Mouse (Mus musculus): ENCODE measurements around the gene Arhgef7.

Gene Arhgef7

DNA sequence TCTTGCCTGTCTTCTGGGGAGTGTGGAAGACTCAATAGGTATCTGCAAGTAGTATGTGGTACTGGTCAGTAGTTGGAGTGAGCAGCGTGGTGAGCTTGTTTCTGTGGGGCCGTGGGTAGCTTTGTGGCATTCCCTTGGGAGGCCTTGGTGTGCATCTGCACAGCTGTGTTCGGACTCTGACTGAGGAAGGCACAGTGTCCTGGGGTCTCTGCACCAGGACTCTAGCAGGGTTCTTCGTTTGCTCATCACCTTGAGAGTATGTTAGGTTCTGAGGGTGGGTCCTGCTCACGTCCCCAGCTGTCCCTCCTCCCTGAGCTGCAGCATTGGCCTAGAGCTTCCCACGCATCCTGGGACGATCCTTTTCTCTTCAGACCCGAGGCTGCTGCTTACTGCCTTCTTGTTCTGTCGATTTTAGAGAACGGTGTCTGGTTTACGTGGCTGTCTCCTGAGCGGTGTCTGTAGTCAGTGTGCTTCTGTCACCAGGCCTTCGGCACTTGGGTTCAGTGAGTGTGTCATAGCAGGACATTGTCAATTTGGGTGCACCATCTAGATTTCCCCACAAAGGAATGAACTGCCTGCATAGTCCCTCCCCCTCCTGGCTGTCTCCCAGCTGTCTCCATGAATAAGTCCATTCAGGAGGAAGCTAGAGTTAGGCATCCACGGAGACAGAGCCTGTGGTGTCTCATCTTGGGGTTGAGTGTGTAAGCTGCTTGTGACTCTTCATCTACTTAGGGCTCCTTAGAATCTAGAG, 70.4 kb downstream of the Arhgef7 start:
- DNase-seq (ENCODE audit: low spot score) = no peak

DNA sequence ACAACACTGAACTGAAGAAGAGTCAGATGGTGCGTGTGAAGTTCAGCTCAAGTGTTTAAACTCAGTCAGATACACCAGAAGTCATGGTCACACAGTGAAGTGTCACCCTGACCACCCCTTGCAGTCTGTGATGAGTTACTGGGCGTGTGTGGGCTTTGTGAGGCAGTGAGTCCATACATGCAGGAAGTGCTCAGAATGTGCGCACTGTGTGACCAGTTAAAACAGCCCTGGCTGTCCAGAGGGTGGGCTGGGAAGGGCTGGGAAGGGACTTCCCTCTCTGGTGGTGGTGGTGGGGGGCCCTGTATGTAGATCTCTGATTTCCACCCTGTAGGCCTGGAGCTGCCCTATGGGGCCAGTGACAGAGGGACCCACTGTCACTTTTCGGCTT, 71.0 kb downstream of the Arhgef7 start:
- DNase-seq (ENCODE audit: low spot score) = no peak

DNA sequence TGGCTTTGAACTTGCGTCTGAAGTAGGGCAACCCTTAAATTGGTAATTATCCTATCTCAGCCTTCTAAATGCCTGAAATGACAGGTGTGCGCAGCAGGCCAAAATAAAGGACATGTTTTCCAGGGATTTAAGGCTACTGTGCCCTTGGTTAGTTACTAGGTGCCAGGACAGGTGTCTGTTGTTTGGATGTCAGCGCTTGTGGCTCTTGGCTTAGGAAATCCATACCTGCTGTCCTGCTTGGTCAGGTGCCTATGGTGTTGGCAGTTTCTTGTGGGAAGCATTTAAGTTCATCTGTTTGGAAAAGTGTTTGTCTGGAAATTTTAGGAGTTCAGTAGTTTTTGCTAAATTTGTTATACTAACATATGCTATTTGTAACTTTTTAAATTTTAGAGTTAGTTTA, 71.6 kb downstream of the Arhgef7 start:
- DNase-seq (ENCODE audit: low spot score) = no peak

DNA sequence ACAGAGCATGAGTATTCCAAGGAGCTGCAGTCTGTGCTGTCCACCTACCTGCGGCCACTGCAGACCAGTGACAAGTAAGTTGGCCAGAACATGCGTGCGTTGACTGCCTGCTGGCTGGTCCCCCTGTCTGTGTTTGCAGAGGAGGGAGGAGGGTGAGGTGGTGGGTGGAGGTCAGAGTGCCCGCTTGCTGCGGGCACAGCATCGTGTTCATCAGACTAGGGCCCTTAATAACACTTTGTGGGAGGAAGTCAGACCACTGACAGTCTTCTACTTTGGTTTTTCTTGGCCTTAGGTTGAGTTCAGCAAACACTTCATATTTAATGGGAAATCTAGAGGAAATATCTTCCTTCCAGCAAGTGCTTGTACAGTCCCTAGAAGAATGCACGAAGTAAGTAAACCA, 73.0 kb downstream of the Arhgef7 start:
- DNase-seq (ENCODE audit: low spot score) = no peak

DNA sequence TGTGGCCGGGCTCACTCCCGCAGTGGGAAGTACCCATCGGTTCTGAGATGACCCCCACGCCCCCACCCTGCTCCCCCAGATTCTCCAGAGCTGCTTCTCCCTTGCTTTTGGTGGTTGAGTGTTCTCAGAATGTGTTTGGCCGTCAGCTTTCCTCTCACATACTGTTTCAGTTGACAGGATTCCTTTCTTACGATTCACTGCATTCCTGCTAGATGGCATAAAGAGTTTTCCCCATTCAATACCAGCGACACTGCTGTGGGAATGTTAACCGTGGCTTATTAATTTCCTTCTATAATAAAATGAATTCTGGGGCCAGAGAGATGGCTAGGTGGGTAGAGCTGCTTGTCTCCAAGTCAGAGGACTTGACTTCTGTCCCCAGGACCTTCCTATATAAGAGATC, 74.0 kb downstream of the Arhgef7 start:
- DNase-seq (ENCODE audit: low spot score) = no peak

DNA sequence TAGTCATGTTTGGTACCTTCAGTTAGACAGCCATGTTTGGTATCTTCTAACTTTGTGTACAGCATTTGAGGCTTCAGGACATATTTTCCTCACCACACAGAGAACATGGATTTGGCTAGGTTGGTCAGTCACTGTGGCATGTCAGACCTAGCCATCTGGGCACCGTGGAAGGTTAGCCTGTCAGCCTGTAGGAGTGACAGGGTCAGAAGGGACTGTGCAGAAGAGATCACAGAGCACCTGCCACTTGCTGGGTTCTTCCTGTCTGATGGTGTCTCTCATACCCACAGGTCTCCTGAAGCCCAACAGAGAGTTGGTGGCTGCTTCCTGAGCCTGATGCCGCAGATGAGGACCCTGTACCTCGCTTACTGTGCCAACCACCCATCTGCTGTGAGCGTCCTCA, 77.4 kb downstream of the Arhgef7 start:
- no peak for DNase-seq (ENCODE audit: low spot score)

DNA sequence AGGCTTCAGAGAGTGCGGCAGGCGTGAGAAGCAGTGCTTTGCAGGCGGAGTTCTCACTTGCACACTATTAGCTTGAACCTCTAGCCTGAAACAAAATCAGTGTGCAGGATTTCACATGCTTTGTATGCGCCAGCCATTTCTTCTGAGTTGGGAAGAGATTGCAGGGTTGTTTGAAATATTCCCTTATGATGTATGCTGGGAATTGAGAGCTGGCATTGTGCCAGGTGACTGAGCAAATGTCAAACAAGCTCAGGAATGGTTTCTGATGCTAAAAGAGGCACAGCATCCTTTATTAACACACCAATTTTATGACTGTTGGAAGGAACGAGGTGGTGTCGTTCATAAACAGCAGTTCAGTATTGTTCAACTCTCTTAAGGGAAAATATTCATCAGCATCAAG, 78.7 kb downstream of the Arhgef7 start:
- DNase-seq (ENCODE audit: low spot score) = no peak

DNA sequence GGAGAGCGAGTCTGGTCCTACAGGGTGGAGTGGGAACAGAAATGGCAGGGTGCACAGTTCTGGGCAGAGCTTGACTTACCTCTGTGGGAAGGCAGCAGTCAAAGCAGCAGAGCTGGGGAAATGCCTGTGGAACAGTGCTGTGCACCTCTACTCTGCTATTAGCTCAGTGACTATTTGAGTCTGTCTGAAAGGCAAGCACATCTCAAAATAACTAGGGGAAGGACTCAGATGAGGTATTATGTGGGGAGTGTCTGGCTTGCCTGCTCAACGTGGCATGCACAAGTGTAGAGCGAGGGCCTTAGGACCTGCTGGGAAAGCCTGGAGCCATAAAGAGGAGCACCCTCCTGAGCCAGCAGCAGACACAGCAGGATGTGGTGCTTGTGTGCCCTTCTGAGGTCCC, 79.8 kb downstream of the Arhgef7 start:
- DNase-seq (ENCODE audit: low spot score) = no peak

DNA sequence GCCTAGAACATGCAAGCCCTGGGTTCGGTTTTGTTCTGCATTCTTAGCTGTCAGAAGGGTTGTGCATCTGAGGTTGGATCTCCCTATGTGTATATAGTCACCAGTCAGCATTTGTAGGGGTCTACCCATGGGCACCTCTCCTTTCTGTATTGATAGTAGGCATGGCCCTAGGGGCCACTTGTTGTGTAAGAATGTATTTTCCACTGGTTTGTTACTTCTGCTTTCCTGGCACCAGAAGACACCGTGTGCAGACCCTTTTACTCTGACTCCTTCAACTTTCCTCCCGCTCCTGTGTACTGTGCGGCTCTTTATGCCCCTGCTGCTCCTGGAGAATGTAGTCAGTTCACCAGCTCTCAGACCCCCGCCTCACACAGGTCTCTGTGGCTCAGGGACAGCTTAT, 80.5 kb downstream of the Arhgef7 start:
- DNase-seq (ENCODE audit: low spot score) = no peak

DNA sequence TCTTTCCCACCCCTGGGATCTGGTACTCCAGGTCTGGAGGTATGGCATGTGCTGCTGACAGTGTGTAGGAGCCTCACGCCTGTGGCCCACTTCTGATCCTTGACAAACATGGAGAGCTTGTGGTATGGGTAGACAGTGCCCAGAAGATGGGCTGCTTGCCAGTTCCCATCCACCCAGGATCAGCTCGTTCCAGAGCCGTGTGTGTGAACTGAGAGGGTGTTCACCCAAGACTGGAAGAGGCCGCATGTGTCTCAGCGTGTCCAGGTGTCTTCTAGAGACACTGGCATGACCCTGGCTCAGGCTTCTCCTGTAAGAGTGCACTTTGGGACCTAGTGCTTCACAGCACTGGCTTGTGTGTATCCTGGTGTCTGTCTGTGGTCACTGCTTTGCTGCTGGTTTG, 82.9 kb downstream of the Arhgef7 start:
- DNase-seq (ENCODE audit: low spot score) = no peak

DNA sequence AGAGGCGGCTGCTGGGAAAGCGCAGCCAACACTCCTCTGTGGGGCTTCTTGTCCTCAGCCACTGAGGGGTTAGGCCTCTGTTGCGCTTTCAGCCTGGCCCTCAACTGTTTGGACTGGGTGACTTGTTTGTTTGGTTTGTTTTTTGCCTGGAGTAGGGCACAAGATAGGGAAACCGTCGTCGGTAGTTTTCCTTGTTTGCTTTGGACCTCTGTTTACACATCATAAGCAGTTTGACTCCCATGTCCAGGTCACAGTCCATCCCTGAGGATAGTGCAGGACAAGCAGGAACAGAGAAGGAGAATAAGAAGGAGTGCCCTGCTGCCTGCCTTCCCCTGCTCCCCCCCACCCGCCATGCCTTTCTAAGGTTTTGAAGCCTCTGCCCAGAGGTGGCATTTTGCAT, 86.3 kb downstream of the Arhgef7 start:
- no peak for DNase-seq (ENCODE audit: low spot score)

DNA sequence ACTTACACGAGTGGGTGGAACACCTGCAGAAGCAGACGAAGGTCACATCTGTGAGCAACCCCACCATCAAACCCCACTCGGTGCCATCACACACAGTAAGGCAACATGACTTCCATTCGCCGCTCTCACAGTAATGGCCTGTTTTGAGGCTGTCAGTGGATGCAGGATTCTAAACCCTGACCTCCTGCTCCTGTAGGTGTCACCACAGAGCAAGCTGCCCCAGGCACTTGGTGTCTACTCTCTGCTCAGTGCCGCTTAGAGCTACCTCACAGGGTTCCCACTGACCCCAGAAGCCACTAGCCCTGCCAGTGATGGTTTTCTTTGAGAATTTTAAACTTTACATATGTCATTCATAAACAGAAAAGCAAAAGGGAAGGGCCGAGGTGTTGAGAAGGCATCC, 87.7 kb downstream of the Arhgef7 start:
- DNase-seq (ENCODE audit: low spot score) = no peak

DNA sequence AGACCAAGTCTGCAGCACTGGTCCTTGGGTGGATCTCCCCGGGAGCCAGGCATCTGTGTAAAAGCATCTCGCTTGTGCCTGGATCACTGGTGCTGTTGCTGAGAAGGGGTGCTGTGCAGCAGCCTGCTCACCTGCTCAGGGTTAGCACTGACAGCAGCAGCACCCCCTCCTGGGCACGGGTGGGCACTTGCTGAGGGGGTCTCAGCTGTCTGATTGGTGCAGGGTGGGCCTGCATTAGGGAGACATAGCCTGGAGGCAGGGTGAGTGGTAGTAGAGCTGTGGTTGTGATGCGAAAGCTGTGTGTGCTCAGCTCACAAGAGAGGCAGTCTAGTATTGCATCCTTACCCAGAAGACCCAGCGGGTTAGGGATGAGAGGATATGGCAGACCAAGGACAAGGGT, 92.6 kb downstream of the Arhgef7 start:
- no peak for DNase-seq (ENCODE audit: low spot score)

DNA sequence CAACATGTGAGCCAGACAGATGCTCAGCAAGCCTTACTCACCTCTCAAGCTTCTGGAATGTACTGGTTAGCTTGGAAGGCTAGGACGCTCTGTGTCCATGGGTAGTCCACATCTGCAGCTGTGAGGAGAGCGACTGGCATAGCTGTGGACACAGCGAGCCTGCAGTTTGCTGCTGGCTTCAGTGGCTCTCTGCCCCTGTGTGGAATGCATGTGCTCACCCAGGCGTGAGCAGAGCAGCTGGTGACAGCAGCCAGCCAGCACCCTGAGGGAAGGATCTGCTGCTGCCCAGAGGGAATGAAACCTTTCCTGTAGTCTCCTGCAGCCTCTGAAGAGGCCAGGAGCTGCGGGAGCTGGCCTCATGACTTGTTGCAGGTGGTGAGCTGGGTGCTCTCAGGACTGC, 93.0 kb downstream of the Arhgef7 start:
- DNase-seq (ENCODE audit: low spot score) = no peak

DNA sequence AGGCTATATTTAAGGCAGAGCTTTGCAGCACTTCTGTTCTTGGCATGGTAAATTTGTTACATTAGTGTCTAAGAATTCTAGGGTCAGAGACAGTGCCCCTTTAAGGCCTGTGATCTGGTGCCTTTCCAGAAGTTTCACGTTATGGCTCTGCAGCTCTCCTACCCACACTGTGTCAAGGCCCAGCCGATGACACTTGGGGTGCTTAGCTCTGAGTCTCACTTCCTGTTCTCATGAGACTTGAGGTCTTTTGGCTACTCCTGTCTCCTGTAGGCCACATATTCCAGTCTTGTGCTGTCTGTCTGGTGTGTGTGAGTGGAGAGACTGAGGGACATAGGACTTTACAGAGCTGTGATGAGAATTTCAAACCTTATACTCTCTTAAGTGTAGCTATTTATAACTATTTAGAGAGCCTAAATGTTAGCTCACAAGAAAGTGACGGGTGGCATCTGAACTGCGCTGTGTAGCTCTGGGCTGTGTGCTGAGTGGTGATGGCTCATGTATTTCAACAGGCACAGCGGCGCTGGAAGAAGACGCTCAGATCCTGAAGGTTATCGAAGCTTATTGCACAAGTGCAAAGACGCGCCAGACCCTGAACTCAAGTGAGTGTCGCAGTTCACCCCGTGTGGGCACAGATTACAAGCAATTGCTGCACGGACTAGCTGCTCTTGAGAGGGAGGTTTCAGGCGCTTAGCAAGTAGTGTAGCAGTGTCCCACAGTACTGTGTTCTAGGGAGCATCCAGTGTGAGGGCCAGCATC, 94.1 kb downstream of the Arhgef7 start:
- DNase-seq (ENCODE audit: low spot score) = no peak

DNA sequence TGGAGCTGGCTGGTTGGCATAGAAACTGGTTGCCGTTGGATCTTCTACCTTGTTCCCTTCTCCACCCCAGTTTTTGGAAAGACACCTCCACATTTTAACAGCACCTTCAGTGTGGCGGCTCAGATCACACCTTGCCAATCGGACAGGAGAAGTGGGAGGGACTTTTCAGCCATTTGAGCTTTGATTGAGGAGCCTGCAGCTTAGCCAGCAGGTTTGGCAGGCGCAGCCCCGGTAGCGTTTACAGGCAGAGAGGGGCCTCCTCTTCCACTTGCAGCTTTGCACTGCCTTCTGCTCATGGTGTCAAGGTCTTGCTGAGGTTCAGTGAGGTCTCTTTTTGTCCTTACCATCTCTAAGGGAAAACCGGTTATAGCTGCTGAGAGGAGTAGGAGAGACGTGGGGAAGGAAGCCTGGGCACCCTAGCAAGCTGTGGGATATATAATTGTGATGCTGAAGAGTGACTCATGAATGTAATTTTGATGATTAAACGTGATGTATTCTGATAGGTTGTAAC, 95.1 kb downstream of the Arhgef7 start:
- DNase-seq (ENCODE audit: low spot score) = no peak

DNA sequence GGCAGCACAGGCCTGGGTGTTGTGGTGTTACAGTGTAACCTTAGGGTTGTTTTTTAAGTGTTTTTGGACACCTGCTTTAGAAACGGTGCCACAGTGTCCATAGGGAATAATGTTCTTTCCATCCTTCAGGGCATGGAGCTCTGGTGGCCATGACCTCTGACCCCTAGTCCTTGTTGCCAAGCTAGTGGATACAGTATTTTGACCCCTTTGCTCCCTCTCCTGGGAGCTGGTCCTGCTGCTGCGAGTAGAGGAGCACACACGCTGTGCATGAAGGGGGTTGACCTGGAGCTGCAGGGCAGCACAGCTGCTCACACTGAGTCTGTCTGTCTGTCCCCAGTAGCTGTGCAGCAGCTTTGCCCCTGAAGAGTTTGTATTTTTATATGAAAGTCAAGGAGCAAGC, 98.2 kb downstream of the Arhgef7 start:
- DNase-seq (ENCODE audit: low spot score) = no peak

DNA sequence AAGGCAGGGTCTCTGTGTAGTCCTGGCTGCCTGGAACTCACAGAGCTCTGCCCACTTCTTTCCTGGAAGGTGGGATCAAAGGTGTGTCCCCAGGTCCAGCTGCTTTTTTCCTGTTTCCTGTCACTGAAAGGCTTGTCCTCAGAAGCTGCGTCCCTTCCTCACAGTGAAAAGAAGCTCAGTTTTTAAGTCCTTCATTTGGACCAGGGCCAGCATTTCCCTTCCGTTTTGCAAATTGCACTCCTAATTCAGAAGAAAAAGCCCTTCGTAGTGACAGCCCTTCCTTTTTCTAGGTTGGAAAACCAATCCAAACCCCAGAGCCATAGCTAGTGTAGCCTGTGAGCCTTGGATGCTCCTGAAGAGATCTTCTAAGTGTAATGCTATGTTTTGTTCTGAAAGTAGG, 99.8 kb downstream of the Arhgef7 start:
- no peak for DNase-seq (ENCODE audit: low spot score)

DNA sequence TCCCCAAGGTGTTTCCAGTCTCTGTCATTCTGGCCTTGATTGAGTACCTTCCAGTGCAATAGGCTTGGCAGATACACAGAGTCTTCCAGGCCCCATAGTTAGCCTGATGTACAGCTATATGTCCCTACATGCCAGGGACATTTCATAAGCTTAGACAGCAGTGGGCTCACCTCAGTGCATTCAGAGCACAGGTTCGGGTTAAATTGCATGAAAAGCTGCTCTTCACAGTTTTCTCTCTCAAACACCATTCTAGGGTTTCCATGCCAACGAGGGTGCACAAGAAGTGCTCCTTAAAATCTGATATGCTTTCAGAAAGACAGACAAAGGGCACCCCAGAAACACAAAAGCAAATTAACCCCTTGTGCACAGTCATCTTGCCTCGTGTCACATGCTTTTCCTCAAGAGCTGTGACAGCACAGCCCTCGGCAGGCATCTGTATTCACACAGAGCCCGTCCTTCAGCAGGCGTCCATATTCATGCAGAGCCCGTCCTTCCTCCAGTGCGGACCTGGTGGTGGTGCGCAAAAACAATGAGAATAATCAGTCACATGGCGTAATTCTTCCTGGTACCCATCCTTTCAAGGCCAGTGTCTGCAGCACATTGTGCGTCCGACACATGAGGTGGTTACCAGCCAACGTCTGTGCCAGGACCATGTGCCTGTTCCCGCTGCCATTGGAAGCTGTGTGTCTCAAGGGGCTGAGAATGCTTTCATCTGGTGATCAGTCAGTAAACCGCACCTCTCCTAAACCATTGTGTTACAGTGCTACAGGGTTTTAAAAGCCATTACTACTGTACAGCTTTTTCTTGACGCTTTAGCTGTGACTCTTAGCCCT, 102.9 kb downstream of the Arhgef7 start:
- no peak for DNase-seq (ENCODE audit: low spot score)

DNA sequence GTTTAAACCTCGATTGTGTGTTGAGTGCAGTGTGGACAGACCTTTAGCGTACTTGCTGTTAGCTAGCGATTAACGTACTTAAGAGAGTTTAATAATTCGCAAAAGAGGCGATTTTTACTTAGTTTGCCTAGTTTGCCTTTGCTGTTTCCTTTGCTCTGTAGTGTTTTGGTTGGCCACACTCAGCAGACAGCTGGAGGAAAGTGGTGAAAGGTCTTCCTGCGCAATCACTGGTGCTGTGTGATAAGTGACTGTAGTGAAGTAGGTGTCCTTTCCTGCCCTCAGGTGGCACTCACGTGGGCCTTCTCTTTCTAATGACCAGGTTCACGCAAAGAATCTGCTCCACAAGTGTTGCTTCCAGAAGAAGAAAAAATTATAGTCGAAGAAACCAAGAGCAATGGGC, 103.7 kb downstream of the Arhgef7 start:
- DNase-seq (ENCODE audit: low spot score) = no peak

DNA sequence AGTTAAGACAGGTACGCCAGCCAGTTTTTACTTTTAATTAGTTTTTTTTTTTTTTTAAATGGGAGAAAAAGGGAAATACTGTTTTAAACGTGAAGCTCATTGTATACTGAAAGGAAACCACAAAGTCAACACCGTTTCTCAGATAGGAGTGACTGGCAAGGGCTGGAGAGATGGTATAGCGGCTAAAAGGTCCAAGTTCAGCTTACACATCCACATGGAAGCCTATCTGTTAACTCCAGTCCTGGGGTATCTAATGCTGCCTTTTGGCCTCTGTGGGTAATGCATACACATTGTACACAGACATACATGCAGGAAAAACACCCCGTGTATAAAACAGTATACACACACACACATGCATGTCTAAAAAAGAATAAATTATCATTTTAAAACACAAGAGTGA, 104.4 kb downstream of the Arhgef7 start:
- DNase-seq (ENCODE audit: low spot score) = no peak

DNA sequence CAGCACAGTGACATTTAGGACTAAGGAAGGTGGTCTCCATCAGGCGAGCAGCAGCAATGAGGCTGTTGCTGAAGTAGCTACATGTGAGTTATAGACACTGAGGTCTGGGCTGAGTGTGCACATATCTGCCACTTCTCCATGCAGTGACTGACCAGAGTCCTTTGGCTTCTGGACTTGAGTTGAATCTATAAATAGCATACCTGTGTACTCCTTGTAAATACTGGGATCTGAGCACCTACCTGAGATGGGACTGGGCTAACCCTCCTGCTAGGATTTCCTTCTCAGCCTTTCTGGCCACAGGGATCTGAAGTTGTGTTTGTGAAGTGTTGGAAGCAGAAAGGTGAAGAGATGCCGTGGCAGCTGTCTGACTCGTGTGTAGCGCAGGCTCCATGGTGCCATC, 105.6 kb downstream of the Arhgef7 start:
- DNase-seq (ENCODE audit: low spot score) = no peak

DNA sequence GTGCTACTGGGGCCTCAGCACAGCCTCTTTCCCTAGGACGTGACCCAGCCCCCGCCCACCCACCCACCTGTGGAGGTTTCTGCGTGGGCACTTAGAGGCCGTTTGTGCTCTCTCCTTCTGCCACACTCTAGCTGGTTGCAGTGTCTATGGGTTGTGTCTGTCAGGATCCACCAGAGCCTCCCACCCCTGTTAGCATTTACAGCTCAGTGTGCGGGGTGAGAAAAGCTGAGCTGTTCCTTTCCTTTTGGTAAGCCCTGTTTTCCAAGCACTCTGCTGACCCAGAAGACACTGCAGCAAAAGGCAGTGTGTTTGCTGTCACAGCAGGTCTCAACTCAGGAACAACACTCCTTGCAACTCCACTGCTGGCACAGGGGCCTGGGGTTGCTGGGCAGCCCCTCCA, 106.7 kb downstream of the Arhgef7 start:
- DNase-seq (ENCODE audit: low spot score) = no peak
